Mouse (Mus musculus): Measurements from ENCODE around the gene Zmynd15. TPM values are rescaled to one million over a fixed set of nuclear protein-coding genes. Genes with fewer than 3 reads are reported as not detected.
A peak's percentile ranks its signal among the peaks of the same experiment; 100 is the strongest.

The Zmynd15 gene
- polyA plus RNA-seq (2015; fragmentation: Nextera tagmentation; extraction: Ambion mirVana), result 0.82 and 1.5 TPM in 2 replicates

- no peak within 1 kb of the TSS for H3K27ac ChIP-seq
- ATAC-seq (replicated peaks; ENCODE audit: low FRiP score, low read depth) (no peak), DNase-seq (ENCODE audit: low spot score) (peak; percentile 45)
- 0 out of 2 replicates have a peak, but pooled peaks cover 5% of the 10 kb centered on the region for H3K4me1 ChIP-seq (replicated peaks; ENCODE audit: insufficient read depth, low read length)
- 16% methylated on average over 32 of the region's 32 CpGs for WGBS
- peak within 1 kb of the TSS; percentile 54 for H3K4me3 ChIP-seq (replicated peaks; ENCODE audit: low read depth, low read length)
- peak within 1 kb of the TSS; percentile 61 for H3K9ac ChIP-seq (ENCODE audit: low read depth, low read length)
- no peak for TF ChIP-seq CTCF (IDR thresholded peaks at IDR 0.05; ENCODE audit: low read depth)
- H3K9me3 ChIP-seq (replicated peaks; ENCODE audit: low read length), result no peaks in the 10 kb centered on the region
- H3K36me3 ChIP-seq (ENCODE audit: insufficient read depth, low read length), result 0 out of 2 replicates have a peak, but pooled peaks cover 6% of the 10 kb centered on the region
- H3K27me3 ChIP-seq (ENCODE audit: insufficient read depth, low read length), result no peaks in the 10 kb centered on the region; the same call in 1 of the 2 replicates
- H3K4me2 ChIP-seq (ENCODE audit: low read length), result peak within 1 kb of the TSS; percentile 82
Measured at GRCm38 (mm10) chr11:70458688-70459600, at the start of gene Zmynd15. Gene Zmynd15 (plus strand): TSS chr11:70459433.

DNA sequence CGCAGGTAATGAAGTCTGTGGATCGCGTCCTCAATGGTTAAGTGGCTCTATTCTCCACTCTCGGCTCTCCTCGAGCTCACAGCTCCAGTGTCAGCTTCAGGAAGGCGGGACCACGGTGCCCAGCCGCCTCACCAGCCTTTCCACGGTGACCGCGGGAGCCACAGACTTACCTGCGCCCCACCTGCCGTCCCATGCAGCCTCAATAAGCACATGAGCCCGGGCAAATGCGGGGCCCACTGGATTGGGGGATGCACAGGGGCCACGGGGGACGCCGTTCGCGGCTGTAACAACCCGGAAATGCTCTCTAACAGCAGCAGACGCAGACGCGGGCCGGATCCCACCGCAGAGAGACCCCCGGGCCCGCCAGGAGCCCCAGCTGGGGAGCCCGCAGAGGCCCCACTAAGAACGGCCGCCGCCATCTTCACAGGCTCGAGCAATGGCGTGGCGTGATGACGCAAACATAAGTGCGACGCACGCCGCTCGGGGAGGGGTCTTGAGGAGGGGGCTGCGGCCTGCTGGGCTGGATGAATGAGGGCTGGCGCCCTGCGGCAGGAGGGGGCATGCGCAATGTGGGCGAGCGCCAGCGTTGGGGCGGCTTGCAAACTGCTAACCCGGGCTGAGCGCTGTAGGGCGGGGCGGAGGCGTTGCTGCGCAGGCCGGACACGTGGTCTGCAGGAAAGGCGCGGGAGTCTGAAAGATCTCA is 49.5 kb upstream of the Zmynd15 start, which contains the start of gene Pelp1:
Pelp1 (minus strand) TSS at position 438 of the 703 bp plus-strand sequence.
- H3K9me3 ChIP-seq (replicated peaks; ENCODE audit: low read length), result no peaks in the 10 kb centered on the region
- WGBS, result under 1% methylated on average over 59 of the region's 59 CpGs
- H3K4me1 ChIP-seq (replicated peaks; ENCODE audit: insufficient read depth, low read length), result peaks cover 7% of the 10 kb centered on the region
- DNase-seq (ENCODE audit: low spot score), result peak; percentile 95
- peaks cover 7% of the 10 kb centered on the region; the same call in 1 of the 2 replicates for H3K36me3 ChIP-seq (ENCODE audit: insufficient read depth, low read length)
- TF ChIP-seq CTCF (IDR thresholded peaks at IDR 0.05; ENCODE audit: low read depth), result no peak
- no peaks in the 10 kb centered on the region for H3K27me3 ChIP-seq (ENCODE audit: insufficient read depth, low read length)
- peak; percentile 87 for ATAC-seq (replicated peaks; ENCODE audit: low FRiP score, low read depth)
- peak within 1 kb of the TSS; percentile 85 for H3K4me2 ChIP-seq (ENCODE audit: low read length)
- H3K4me3 ChIP-seq (replicated peaks; ENCODE audit: low read depth, low read length), result peak within 1 kb of the TSS; percentile 78
- peak within 1 kb of the TSS; percentile 82 for H3K27ac ChIP-seq
- peak within 1 kb of the TSS; percentile 94 for H3K9ac ChIP-seq (ENCODE audit: low read depth, low read length)

DNA sequence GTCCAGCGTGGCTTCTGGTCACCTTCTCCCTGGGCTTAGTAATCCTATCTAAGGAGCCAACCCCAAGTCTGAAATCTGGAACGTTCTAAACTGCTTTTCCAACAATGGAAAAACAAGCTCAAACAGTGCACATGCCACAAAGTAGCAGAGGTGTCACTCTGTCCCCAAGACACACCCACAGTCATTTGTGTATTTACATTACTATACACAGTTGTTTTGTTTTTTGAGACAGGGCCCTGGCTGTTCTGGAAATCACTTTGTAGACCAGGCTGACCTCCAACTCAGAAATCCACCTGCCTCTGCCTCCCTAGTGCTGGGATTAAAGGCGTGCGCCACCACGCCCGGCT is 49.0 kb upstream of the Zmynd15 start:
- 63% methylated on average over 6 of the region's 6 CpGs for WGBS
- peak overlapping the region; percentile 94 for H3K9ac ChIP-seq (ENCODE audit: low read depth, low read length)
- ATAC-seq (replicated peaks; ENCODE audit: low FRiP score, low read depth), result no peak

GRCm38 (mm10) chr11:70412591-70412990 is 46.6 kb upstream of the Zmynd15 start:
- 70% methylated on average over 5 of the region's 5 CpGs for WGBS
- H3K27ac ChIP-seq, result no peak overlapping the region
- peaks cover 7% of the 10 kb centered on the region for H3K4me1 ChIP-seq (replicated peaks; ENCODE audit: insufficient read depth, low read length)
- ATAC-seq (replicated peaks; ENCODE audit: low FRiP score, low read depth) (no peak), DNase-seq (ENCODE audit: low spot score) (no peak)
- H3K4me2 ChIP-seq (ENCODE audit: low read length), result no peak overlapping the region
- H3K9ac ChIP-seq (ENCODE audit: low read depth, low read length), result no peak overlapping the region
- no peaks in the 10 kb centered on the region for H3K27me3 ChIP-seq (ENCODE audit: insufficient read depth, low read length)
- TF ChIP-seq CTCF (IDR thresholded peaks at IDR 0.05; ENCODE audit: low read depth), result no peak
- H3K4me3 ChIP-seq (replicated peaks; ENCODE audit: low read depth, low read length), result no peak overlapping the region
- H3K36me3 ChIP-seq (ENCODE audit: insufficient read depth, low read length), result no peaks in the 10 kb centered on the region
- no peaks in the 10 kb centered on the region for H3K9me3 ChIP-seq (replicated peaks; ENCODE audit: low read length)

More for the DNA sequence above, 49.0 kb upstream of the Zmynd15 start:
- TF ChIP-seq CTCF (IDR thresholded peaks at IDR 0.05; ENCODE audit: low read depth), result no peak
- no peak for DNase-seq (ENCODE audit: low spot score)
- H3K4me3 ChIP-seq (replicated peaks; ENCODE audit: low read depth, low read length), result peak overlapping the region; percentile 78
- H3K27me3 ChIP-seq (ENCODE audit: insufficient read depth, low read length), result no peaks in the 10 kb centered on the region
- peaks cover 4% of the 10 kb centered on the region; the same call in 1 of the 2 replicates for H3K36me3 ChIP-seq (ENCODE audit: insufficient read depth, low read length)
- peaks cover 7% of the 10 kb centered on the region for H3K4me1 ChIP-seq (replicated peaks; ENCODE audit: insufficient read depth, low read length)
- H3K9me3 ChIP-seq (replicated peaks; ENCODE audit: low read length), result no peaks in the 10 kb centered on the region
- H3K27ac ChIP-seq, result peak overlapping the region; percentile 82; the same call in 1 of the 2 replicates
- H3K4me2 ChIP-seq (ENCODE audit: low read length), result peak overlapping the region; percentile 85

GRCm38 (mm10) chr11:70413961-70414360 is 45.3 kb upstream of the Zmynd15 start:
- peak; percentile 98 for TF ChIP-seq CTCF (IDR thresholded peaks at IDR 0.05; ENCODE audit: low read depth)
- Histone ChIP-seq H3K27me3 (ENCODE audit: insufficient read depth, low read length) (no peaks in the 10 kb centered on the region), H3K27ac (no peak overlapping the region), H3K36me3 (ENCODE audit: insufficient read depth, low read length) (no peaks in the 10 kb centered on the region), H3K4me1 (replicated peaks; ENCODE audit: insufficient read depth, low read length) (peaks cover 1% of the 10 kb centered on the region), H3K9ac (ENCODE audit: low read depth, low read length) (no peak overlapping the region), H3K4me2 (ENCODE audit: low read length) (no peak overlapping the region), H3K4me3 (replicated peaks; ENCODE audit: low read depth, low read length) (no peak overlapping the region), H3K9me3 (replicated peaks; ENCODE audit: low read length) (no peaks in the 10 kb centered on the region)
- 3% methylated on average over 3 of the region's 3 CpGs for WGBS
- ATAC-seq (replicated peaks; ENCODE audit: low FRiP score, low read depth) (no peak), DNase-seq (ENCODE audit: low spot score) (peak; percentile 86)

DNA sequence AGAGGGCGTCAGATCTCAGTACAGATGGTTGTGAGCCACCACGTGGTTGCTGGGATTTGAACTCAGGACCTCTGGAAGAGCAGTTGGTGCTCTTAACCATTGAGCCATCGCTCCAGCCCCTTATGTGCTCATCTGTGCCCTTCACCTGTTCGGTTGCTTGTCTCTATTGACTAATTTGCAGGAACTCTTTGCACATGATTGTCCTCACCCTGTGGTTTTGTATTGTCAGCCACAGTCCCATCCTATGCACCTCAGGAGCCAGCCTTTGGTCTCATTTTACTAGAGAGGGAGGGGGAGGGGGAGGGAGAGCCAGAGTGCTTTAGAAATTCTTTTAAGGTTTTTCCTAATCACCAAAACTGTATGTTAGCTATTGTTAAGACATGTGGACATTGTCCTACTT is 41.0 kb upstream of the Zmynd15 start:
- ATAC-seq (replicated peaks; ENCODE audit: low FRiP score, low read depth), result no peak
- Histone ChIP-seq H3K4me3 (replicated peaks; ENCODE audit: low read depth, low read length) (no peak overlapping the region), H3K36me3 (ENCODE audit: insufficient read depth, low read length) (no peaks in the 10 kb centered on the region), H3K4me1 (replicated peaks; ENCODE audit: insufficient read depth, low read length) (no peaks in the 10 kb centered on the region), H3K27me3 (ENCODE audit: insufficient read depth, low read length) (no peaks in the 10 kb centered on the region), H3K4me2 (ENCODE audit: low read length) (no peak overlapping the region), H3K9ac (ENCODE audit: low read depth, low read length) (no peak overlapping the region), H3K27ac (no peak overlapping the region), H3K9me3 (replicated peaks; ENCODE audit: low read length) (no peaks in the 10 kb centered on the region)
- DNase-seq (ENCODE audit: low spot score), result no peak
- 63% methylated on average over 4 of the region's 4 CpGs for whole genome bisulfite sequencing
- no peak for TF ChIP-seq CTCF (IDR thresholded peaks at IDR 0.05; ENCODE audit: low read depth)
